Mouse (Mus musculus) naive thymus-derived CD4-positive, alpha-beta T cell, adult 2 months (primary cell): ENCODE measurements around the gene Heg1.
A peak's percentile ranks its signal among the peaks of the same experiment; 100 is the strongest.

ENCODE experiments used
- DNase-seq: peaks from one replicate; pipeline ENCODE4 v3.0.0-alpha.2; 2011; ENCODE audit warnings: low read depth

Gene Heg1

DNA sequence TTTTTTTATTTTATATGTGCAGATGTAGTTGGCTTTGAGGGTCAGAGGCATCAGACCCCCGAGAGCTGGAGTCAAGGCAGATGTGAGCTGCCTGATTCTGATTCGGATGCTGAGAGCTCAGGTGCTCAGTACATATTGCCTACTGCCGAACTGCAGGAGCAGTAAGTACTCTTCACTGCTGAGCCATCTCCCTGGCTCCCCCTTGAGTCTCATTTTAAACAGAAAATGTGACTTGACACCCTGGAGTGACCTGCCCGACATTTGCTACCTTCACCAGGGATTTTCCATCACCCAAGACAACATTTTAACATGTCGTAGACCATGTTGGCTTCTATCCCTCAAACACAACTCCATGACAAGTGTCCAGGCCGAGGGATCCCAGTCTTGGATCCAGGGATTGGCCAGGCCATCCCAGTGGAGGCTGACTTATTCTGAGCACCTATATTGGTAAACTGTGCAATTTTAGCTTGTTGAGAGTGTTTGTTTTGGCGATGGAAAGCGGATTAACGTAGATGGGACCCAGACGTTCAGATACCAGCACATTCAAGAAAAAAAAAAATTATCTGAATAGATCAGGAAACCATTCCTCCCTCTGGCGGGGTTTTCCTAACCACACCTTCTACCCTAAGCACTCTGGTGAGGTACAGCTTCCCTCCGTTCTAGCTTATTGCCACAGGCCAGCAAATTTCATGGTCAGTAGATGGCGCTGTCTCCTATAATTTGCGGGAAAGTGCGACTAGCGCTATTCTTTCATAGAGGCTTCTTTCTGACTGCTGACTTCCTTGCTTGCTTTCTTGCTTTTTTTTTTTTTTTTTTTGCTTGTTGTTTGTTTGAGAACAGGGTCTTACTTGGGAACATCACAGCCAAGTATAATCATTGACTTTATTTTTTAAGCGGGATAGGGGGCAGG is 136.4 kb downstream of the Heg1 start:
- peak; percentile 87 for DNase-seq
